Mouse (Mus musculus) erythroid progenitor cell, adult 5-6 weeks (primary cell): ENCODE results near the gene N4bp2l2. TPM values are rescaled to one million over a fixed set of nuclear protein-coding genes. Genes with fewer than 3 reads are reported as not detected.

Experiments
- ATAC-seq: replicated peaks from 2 replicates; pipeline ENCODE4 v1.8.0; 2016; ENCODE audit warnings: moderate number of reproducible peaks, mild to moderate bottlenecking, moderate TSS enrichment, inconsistent platforms; ENCODE audit not compliant: poor library complexity, low FRiP score, severe bottlenecking
- total RNA-seq, 2 experiments: library from RNA; stranded (forward) in 1 of 2; stranded (reverse) in 1 of 2; fragments of 150-400 nt in 1 of 2; fragments of 186-747, 209-891 nt in 1 of 2; gene quantifications; 2 replicates each; pipeline versions ENCODE4 v1.2.3 to v1.2.4; 2015 to 2017; ENCODE audit warnings: low replicate concordance in 2 of 2

N4bp2l2 gene
- total RNA-seq, 2 experiments from 2014 or later = 85.3 to 109 TPM

DNA sequence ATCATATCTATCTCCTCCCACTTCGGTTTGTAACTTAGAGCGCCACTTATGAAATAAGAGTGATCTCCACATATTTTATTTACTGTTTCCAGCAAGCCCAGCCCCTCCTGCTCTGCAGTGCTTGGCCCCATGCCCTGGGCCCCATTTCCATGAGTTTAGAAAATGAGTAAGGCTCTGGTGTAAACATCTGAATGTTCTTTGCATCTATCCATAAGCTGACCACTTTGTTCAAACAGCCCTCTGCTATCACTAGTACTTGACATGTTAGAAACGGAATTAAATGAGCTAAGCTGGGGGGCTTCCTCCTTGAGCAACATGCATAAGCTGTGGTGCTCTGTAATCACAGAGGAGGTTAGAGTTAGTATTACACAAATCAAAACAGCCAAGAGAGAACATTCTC lies 91.6 kb downstream of the N4bp2l2 start:
- ATAC-seq = no peak

DNA sequence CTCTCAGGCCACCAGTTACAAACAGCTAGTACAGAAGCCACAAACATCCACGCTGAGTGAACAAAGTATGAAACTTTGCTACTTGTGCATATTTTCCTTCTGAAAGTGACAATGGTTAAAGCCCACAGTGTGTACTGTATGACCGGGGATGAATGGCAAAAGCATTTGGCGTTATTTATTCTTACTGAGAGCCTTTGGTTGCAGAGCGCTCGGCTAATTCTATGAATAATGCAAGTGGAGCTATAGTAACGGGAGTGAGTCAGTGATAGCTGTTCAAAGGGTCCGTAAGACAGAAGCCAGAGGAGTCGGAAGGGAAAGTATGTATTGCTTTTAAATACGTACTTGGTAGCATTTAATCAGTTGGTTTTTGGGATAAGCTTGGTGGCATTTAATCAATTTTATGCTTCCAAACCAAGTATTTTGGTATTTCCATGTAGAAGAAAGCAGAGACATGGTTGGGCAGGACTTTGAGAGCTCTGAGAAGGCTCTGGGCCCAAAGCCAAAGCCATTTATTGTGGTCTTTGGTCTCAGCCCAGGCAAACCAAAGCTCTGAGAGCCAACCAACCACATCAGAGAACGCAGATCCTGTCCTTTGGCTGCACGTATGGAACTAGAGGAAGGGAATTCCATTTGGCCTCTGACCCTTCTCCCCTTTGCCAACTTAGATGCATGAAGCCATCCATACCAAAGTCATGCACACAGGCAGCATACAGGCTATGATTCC lies 95.3 kb downstream of the N4bp2l2 start:
- ATAC-seq = no peak

DNA sequence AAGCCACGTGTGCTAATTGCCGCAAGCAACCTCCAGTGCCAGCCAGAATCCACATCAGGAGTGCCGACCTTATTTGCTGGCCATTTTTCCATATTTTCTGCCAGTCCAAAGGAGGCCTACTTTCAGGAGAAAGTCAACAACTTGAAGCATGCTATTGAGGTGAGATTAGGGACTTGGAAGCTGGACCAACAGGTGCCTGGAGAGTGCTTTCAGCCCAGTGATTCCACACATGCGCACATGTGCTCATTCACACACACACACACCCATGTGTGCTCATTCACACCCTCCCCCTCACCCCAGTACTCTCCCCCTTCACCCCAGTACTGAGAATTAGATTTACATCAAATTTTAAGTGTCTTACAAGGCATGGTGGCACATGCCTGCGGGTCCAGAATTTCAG lies 99.0 kb downstream of the N4bp2l2 start:
- ATAC-seq = no peak

DNA sequence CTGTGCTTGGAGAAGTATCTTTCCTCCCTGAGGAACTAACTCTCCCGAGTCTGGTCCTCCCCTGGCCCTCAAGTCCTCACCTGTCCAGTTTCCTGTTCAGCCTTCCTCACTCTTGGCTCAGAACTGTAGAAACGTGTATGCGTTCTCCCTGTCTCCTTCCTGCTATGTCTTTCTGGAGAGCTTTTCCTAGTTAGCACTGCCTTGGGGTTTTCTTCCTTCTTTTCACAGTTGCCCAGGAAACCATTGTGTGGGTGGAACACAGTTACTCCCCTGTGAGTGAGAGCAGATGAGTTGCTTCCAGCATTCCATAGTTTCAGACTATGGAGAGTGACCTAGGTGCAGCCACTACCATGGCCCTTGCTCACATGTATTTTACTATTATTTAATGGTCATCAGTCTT lies 99.8 kb downstream of the N4bp2l2 start:
- ATAC-seq = no peak

- no peak for ATAC-seq
Observed at GRCm38 (mm10) chr5:150564426-150564825, 101.6 kb downstream of the N4bp2l2 start.

DNA sequence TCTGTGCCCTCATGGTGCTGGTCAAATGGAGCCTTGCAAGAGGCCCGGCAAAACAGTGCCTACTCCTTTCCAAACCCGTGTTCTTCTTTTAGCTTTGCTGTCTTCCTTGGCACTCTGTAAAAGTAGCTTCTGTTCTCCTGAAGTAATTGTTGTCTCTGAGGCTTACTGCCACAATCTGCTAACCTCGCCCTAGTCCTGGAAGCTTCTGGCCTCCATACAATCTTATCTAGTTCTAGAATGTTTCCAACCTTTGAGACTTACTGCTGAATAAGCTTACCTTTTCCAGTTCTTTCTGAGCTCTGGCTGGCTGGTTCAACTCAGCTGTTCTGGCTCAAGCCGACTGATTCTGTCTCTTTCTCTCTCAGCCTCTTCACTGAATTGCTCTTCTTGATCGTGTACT lies 104.2 kb downstream of the N4bp2l2 start:
- no peak for ATAC-seq

DNA sequence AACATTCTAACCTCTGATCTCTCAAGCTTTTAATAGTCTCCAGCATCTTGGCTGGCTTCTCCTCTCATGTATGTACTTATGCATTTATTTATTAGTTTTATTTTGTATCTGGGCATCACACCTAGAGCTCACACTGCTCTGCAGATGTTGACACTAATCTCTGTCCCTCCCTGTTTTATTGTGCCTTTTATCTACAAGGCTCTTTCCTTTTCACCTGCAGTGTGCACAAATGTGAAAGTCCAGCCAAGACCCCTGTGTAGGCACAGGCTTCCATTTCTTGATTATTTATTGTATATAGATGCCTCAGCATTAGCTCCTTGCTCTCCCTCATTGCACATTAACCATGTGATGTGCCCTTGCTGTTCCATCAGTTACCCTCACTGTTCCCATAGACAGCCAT lies 104.6 kb downstream of the N4bp2l2 start:
- ATAC-seq = no peak

GRCm38 (mm10) chr5:150560851-150561250 lies 105.1 kb downstream of the N4bp2l2 start:
- no peak for ATAC-seq

DNA sequence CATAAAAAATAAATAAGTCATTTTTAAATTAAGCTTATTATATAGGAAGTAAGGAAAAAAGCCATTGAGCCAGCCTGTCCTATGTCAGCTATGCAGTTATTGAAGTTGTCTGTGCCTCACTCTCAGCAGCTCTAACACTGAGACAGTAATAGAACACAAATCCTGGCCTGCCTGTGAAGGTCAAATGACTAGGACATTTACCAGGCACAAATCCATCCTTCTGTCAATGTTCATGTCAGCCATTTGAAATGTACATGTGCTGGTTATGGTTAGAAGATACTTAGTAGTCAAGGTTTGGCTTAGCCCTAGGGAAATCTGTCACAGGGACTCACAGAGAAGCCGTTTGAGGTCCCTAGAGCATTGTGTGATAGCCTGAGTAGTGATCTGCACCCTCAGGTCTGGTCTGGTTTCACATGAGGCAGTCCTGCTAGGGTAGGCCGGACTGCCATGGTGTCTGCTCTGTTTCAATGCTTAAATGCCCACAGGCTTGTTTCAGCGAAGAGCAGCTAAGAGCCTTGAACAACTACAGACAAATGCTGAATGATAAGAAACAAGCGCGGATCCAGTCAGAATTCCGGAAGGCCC lies 106.4 kb downstream of the N4bp2l2 start:
- no peak for ATAC-seq

Other genes with a start within 250 kb of the N4bp2l2 start
- gene Zar1l, start 148.0 kb downstream of the N4bp2l2 start, total RNA-seq (2015; ENCODE audit: low replicate concordance) = not detected in 2 replicates
- gene Zar1l, start 148.0 kb downstream of the N4bp2l2 start, total RNA-seq (2017; ENCODE audit: low replicate concordance) = not detected in 2 replicates
- gene Brca2, start 143.6 kb downstream of the N4bp2l2 start, total RNA-seq (2015; ENCODE audit: low replicate concordance) = 141 and 238 TPM in 2 replicates
- gene Brca2, start 143.6 kb downstream of the N4bp2l2 start, total RNA-seq (2017; ENCODE audit: low replicate concordance) = 172 and 270 TPM in 2 replicates
- 10.5 and 15.9 TPM in 2 replicates for gene N4bp2l1, start 69.0 kb downstream of the N4bp2l2 start, total RNA-seq (2015; ENCODE audit: low replicate concordance)
- gene N4bp2l1, start 69.0 kb downstream of the N4bp2l2 start, total RNA-seq (2017; ENCODE audit: low replicate concordance) = 11.7 and 17.5 TPM in 2 replicates
- gene Pds5b, start 7.6 kb upstream of the N4bp2l2 start, total RNA-seq (2015; ENCODE audit: low replicate concordance) = 65.6 and 75.5 TPM in 2 replicates
- 45.8 and 47.3 TPM in 2 replicates for gene Pds5b, start 7.6 kb upstream of the N4bp2l2 start, total RNA-seq (2017; ENCODE audit: low replicate concordance)